Mouse (Mus musculus): ENCODE measurements at regions not wholly inside any gene's neighbourhood (a gene's known extent, or its start where the extent isn't known, plus 50 kb on each side); places are given as distances from the start of the nearest gene placed in this dataset.
A peak's percentile ranks its signal among the peaks of the same experiment; 100 is the strongest.

- H3K36me3 ChIP-seq = no peaks in the 10 kb centered on the region
- peak overlapping the region; percentile 72 for H3K27ac ChIP-seq (replicated peaks)
- no peaks in the 10 kb centered on the region for H3K9me3 ChIP-seq
- peaks cover 27% of the 10 kb centered on the region for H3K27me3 ChIP-seq
- H3K4me2 ChIP-seq (replicated peaks) = peak overlapping the region; percentile 42
- 20% methylated on average over 14 of the region's 14 CpGs for WGBS
- H3K4me3 ChIP-seq = no peak overlapping the region
- peak; percentile 48; the same call in 1 of the 2 replicates for ATAC-seq (ENCODE audit: low FRiP score, low read depth)
- H3K4me1 ChIP-seq = peaks cover 12% of the 10 kb centered on the region; the same call in 1 of the 2 replicates
- H3K9ac ChIP-seq (replicated peaks) = no peak overlapping the region
Measured at GRCm38 (mm10) chrX:11631186-11631913, 303.7 kb downstream of the H2al1j start.

- ATAC-seq (ENCODE audit: low FRiP score, low read depth) = peak; percentile 66
- Histone ChIP-seq H3K4me1 (peaks cover 12% of the 10 kb centered on the region; the same call in 1 of the 2 replicates), H3K4me3 (no peak overlapping the region), H3K27me3 (peaks cover 27% of the 10 kb centered on the region), H3K36me3 (no peaks in the 10 kb centered on the region), H3K27ac (replicated peaks) (peak overlapping the region; percentile 72), H3K9me3 (no peaks in the 10 kb centered on the region), H3K4me2 (replicated peaks) (peak overlapping the region; percentile 42), H3K9ac (replicated peaks) (no peak overlapping the region)
- WGBS = 22% methylated on average over 14 of the region's 14 CpGs
Measured at GRCm38 (mm10) chrX:11632011-11632410, 304.4 kb downstream of the H2al1j start.

- no peak overlapping the region for H3K27ac ChIP-seq (replicated peaks)
- H3K9ac ChIP-seq (replicated peaks) = no peak overlapping the region
- H3K4me3 ChIP-seq = no peak overlapping the region
- no peaks in the 10 kb centered on the region for H3K36me3 ChIP-seq
- peaks cover 17% of the 10 kb centered on the region; the same call in 1 of the 2 replicates for H3K27me3 ChIP-seq
- ATAC-seq (ENCODE audit: low FRiP score, low read depth) = no peak
- H3K4me2 ChIP-seq (replicated peaks) = no peak overlapping the region
- H3K9me3 ChIP-seq = no peaks in the 10 kb centered on the region
- 63% methylated on average over 6 of the region's 6 CpGs for WGBS
- H3K4me1 ChIP-seq = peaks cover 16% of the 10 kb centered on the region; the same call in 1 of the 2 replicates
Measured at GRCm38 (mm10) chrX:11633823-11634222, 306.2 kb downstream of the H2al1j start.

- Histone ChIP-seq H3K27me3 (no peaks in the 10 kb centered on the region; the same call in 1 of the 2 replicates), H3K4me3 (no peak overlapping the region), H3K4me1 (no peaks in the 10 kb centered on the region), H3K36me3 (no peaks in the 10 kb centered on the region), H3K9me3 (no peaks in the 10 kb centered on the region), H3K4me2 (replicated peaks) (no peak overlapping the region), H3K9ac (replicated peaks) (no peak overlapping the region), H3K27ac (replicated peaks) (no peak overlapping the region)
- no peak for ATAC-seq (ENCODE audit: low FRiP score, low read depth)
- 70% methylated on average over 6 of the region's 6 CpGs for WGBS
Measured at GRCm38 (mm10) chrX:11644484-11644883, 316.9 kb downstream of the H2al1j start.

DNA sequence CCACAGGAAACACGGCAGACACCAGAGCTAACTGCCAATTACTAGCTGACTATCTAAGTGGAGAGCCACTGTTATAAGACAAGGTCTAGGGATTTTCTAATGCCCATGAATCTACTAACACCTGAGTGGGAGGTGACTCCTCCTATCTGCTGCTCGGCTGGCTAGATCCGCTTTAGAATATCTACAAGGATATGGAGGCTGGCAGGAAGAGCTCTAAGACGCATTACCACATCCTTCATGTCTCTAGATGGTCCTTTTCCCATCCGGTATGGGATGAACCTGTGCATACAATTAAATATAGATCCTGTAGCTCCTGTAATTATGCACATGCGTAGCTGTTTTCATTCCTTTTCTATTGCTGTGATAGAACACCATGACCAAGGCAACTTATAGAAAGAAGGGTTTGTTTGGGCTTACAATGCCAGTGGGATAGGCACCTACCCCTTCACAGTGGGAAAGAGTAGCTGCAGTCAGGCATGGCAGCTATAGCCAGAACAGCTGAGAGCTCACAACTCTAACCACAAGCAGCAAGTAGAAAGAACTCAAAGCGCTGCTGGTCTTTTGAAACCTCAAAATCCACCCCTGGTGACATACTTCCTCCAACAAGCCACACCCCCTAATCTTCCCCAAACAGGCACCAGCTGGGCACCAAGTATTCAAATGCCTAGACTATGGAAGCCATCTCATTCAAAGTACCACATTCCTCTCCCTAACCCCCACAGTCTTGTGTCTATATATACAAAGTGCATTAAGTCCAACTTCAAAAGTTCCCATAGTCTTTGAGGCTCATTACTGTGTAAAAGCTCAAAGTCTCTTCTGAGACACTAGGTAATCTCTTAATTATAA, 319.3 kb downstream of the H2al1j start:
- 85% methylated on average over 7 of the region's 7 CpGs for WGBS
- no peak for ATAC-seq (ENCODE audit: low FRiP score, low read depth)
- no peak overlapping the region for H3K4me2 ChIP-seq (replicated peaks)

DNA sequence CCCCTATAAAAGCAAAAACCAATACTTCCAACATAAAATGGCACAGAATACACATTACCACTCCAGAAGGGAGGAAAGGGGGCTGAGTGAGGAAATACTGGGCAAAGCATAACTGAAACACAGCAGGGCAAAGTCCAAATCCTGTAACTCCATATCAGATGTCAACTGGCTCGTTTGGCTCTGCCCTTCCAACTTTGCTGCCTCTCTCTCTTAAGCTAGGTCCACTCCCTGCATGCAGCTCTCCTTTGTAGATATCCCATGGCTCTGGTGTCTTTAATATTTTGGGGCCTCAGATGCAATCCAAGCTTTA, 319.9 kb downstream of the H2al1j start:
- no peak for ATAC-seq (ENCODE audit: low FRiP score, low read depth)
- 61% methylated on average over 1 of the region's 1 CpGs for WGBS

More for the DNA sequence above, 319.3 kb downstream of the H2al1j start:
- H3K9ac ChIP-seq (replicated peaks) = no peak overlapping the region
- H3K27ac ChIP-seq (replicated peaks) = no peak overlapping the region
- no peaks in the 10 kb centered on the region for H3K9me3 ChIP-seq
- H3K36me3 ChIP-seq = no peaks in the 10 kb centered on the region
- H3K27me3 ChIP-seq = no peaks in the 10 kb centered on the region; the same call in 1 of the 2 replicates
- H3K4me3 ChIP-seq = no peak overlapping the region
- H3K4me1 ChIP-seq = no peaks in the 10 kb centered on the region

GRCm38 (mm10) chrX:11653336-11653735, 325.7 kb downstream of the H2al1j start:
- ATAC-seq (ENCODE audit: low FRiP score, low read depth) = no peak
- no peak overlapping the region for H3K27ac ChIP-seq (replicated peaks)
- H3K9me3 ChIP-seq = no peaks in the 10 kb centered on the region
- H3K36me3 ChIP-seq = no peaks in the 10 kb centered on the region
- peaks cover 16% of the 10 kb centered on the region; the same call in 1 of the 2 replicates for H3K27me3 ChIP-seq
- no peak overlapping the region for H3K4me2 ChIP-seq (replicated peaks)
- H3K4me3 ChIP-seq = no peak overlapping the region
- no peaks in the 10 kb centered on the region for H3K4me1 ChIP-seq
- no peak overlapping the region for H3K9ac ChIP-seq (replicated peaks)
- WGBS = 91% methylated on average over 2 of the region's 2 CpGs

More for the DNA sequence above, 319.9 kb downstream of the H2al1j start:
- H3K4me3 ChIP-seq = no peak overlapping the region
- H3K27me3 ChIP-seq = no peaks in the 10 kb centered on the region; the same call in 1 of the 2 replicates
- H3K36me3 ChIP-seq = no peaks in the 10 kb centered on the region
- H3K27ac ChIP-seq (replicated peaks) = no peak overlapping the region
- H3K4me1 ChIP-seq = no peaks in the 10 kb centered on the region
- H3K4me2 ChIP-seq (replicated peaks) = no peak overlapping the region
- H3K9ac ChIP-seq (replicated peaks) = no peak overlapping the region
- H3K9me3 ChIP-seq = no peaks in the 10 kb centered on the region

- H3K4me2 ChIP-seq (replicated peaks) = no peak overlapping the region
- no peaks in the 10 kb centered on the region for H3K36me3 ChIP-seq
- no peaks in the 10 kb centered on the region for H3K9me3 ChIP-seq
- H3K4me1 ChIP-seq = no peaks in the 10 kb centered on the region
- no peak overlapping the region for H3K4me3 ChIP-seq
- ATAC-seq (ENCODE audit: low FRiP score, low read depth) = no peak
- H3K27ac ChIP-seq (replicated peaks) = no peak overlapping the region
- H3K9ac ChIP-seq (replicated peaks) = no peak overlapping the region
- 67% methylated on average over 5 of the region's 5 CpGs for WGBS
- H3K27me3 ChIP-seq = peaks cover 16% of the 10 kb centered on the region; the same call in 1 of the 2 replicates
Measured at GRCm38 (mm10) chrX:11654976-11655375, 327.4 kb downstream of the H2al1j start.

DNA sequence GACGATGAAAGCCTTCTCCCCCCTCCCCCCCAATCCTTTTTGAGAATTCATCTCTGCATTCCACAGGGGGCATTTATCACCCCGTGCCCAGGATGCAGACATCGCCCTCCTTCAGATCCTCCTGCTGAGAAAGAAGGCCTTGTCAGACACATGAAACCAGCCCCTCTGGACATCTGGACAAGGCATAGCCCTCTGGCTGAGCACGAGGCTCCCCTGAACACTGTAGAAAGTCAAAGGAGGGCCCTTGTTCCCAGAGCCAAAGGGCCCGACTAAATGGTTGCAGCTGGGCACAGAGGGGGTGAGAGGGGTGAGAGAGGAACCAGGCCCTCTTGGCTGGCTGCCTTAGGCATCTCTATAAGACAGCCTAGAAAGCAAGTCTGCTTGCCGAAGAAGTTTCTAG, 327.8 kb downstream of the H2al1j start:
- no peaks in the 10 kb centered on the region for H3K36me3 ChIP-seq
- 66% methylated on average over 6 of the region's 6 CpGs for WGBS
- no peaks in the 10 kb centered on the region for H3K4me1 ChIP-seq
- H3K9ac ChIP-seq (replicated peaks) = no peak overlapping the region
- no peak overlapping the region for H3K4me3 ChIP-seq
- peaks cover 21% of the 10 kb centered on the region; the same call in 1 of the 2 replicates for H3K27me3 ChIP-seq
- ATAC-seq (ENCODE audit: low FRiP score, low read depth) = no peak
- H3K9me3 ChIP-seq = no peaks in the 10 kb centered on the region
- no peak overlapping the region for H3K4me2 ChIP-seq (replicated peaks)
- no peak overlapping the region for H3K27ac ChIP-seq (replicated peaks)

GRCm38 (mm10) chrX:11657606-11658254, 330.1 kb downstream of the H2al1j start:
- Histone ChIP-seq H3K27ac (replicated peaks) (no peak overlapping the region), H3K4me1 (no peaks in the 10 kb centered on the region), H3K36me3 (no peaks in the 10 kb centered on the region), H3K9me3 (no peaks in the 10 kb centered on the region), H3K4me3 (no peak overlapping the region), H3K4me2 (replicated peaks) (no peak overlapping the region), H3K27me3 (peaks cover 40% of the 10 kb centered on the region), H3K9ac (replicated peaks) (no peak overlapping the region)
- ATAC-seq (ENCODE audit: low FRiP score, low read depth) = no peak
- 74% methylated on average over 9 of the region's 9 CpGs for WGBS

DNA sequence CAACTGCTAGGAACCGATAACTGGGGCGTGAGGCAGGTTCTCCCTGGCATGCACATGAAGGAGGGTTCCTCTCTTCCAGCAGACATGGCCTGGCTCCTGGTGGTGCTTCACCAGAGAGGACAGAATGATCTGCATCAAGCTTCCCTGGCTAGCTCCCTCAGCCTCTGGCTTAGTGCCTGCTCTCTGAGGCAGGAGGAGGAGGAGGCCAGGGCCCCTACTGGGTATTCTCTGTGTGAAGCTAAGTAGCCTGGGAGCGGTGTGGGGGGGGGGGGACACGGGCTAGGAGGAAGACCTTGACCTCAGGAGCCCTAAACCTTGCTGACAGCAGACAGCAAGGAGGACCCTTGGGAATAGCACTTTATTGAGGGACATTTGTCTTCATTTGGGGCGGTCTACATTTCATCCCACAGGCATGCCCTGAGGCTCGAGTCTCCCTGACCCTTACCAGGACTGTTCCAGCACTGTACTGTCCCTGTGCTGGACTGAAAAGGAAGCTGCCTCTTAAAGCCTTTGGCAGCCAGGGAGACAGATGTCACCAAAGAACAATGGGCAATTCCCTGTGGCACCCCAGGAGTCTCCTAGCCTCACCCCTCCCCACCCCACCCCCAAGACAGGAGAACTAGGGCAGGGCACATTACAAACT, 335.7 kb downstream of the H2al1j start:
- Histone ChIP-seq H3K27ac (replicated peaks) (no peak overlapping the region; the same call in 1 of the 2 replicates), H3K9me3 (no peaks in the 10 kb centered on the region), H3K27me3 (peaks cover 53% of the 10 kb centered on the region), H3K4me3 (no peak overlapping the region), H3K4me2 (replicated peaks) (no peak overlapping the region), H3K4me1 (peaks cover 15% of the 10 kb centered on the region), H3K36me3 (no peaks in the 10 kb centered on the region), H3K9ac (replicated peaks) (no peak overlapping the region)
- 32% methylated on average over 4 of the region's 6 CpGs for WGBS
- no peak for ATAC-seq (ENCODE audit: low FRiP score, low read depth)

Measured in midbrain, embryonic 12.5 days (tissue).